Mouse (Mus musculus): ENCODE measurements around the gene Emc10. TPM values are rescaled to one million over a fixed set of nuclear protein-coding genes. Genes with fewer than 3 reads are reported as not detected.

Emc10 gene
- polyA plus RNA-seq, 1 experiment from 2014 or later: 96.9 TPM

DNA sequence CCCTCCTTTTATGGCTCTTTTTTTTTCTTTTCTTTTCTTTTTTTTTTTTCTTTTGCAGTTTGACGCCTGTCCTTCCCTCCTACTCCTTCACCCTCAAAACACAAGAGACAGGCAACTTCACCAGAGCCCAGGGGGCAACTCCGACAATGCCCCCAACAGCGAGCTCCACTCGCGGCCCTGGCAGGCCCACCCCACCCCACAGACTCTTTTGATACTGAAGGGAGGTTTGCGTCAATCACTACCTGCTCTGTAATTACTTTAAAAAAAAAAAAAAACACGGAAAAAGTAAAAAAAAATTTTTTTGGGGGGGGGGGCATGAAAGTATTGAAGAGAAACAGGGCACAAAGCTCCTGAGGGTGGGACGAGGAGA lies 33.3 kb downstream of the Emc10 start:
- H3K4me1 ChIP-seq: peaks cover 54% of the 10 kb centered on the region
- H3K27ac ChIP-seq: no peak overlapping the region
- no peak overlapping the region; the same call in 1 of the 2 replicates for H3K4me3 ChIP-seq
- H3K9me3 ChIP-seq: peaks cover 4% of the 10 kb centered on the region; the same call in 1 of the 2 replicates
- H3K27me3 ChIP-seq (ENCODE audit: poor library complexity, severe bottlenecking): peaks cover 62% of the 10 kb centered on the region
- DNase-seq (ENCODE audit: extremely low spot score, low spot score): no peak
- peaks cover 64% of the 10 kb centered on the region for H3K36me3 ChIP-seq (replicated peaks)
- 39% methylated on average over 8 of the region's 8 CpGs for WGBS

GRCm38 (mm10) chr7:44462218-44463055 lies 33.9 kb downstream of the Emc10 start:
- Histone ChIP-seq H3K9me3 (peaks cover 4% of the 10 kb centered on the region; the same call in 1 of the 2 replicates), H3K27ac (no peak overlapping the region), H3K27me3 (ENCODE audit: poor library complexity, severe bottlenecking) (peaks cover 62% of the 10 kb centered on the region), H3K4me1 (peaks cover 52% of the 10 kb centered on the region), H3K36me3 (replicated peaks) (peaks cover 70% of the 10 kb centered on the region), H3K4me3 (peak overlapping the region; percentile 37)
- DNase-seq (ENCODE audit: extremely low spot score, low spot score): peak; percentile 73
- 26% methylated on average over 77 of the region's 77 CpGs for WGBS

- H3K27me3 ChIP-seq (ENCODE audit: poor library complexity, severe bottlenecking): peaks cover 62% of the 10 kb centered on the region
- H3K27ac ChIP-seq: no peak overlapping the region
- WGBS: 73% methylated on average over 57 of the region's 57 CpGs
- peaks cover 44% of the 10 kb centered on the region for H3K4me1 ChIP-seq
- peaks cover 77% of the 10 kb centered on the region for H3K36me3 ChIP-seq (replicated peaks)
- peak overlapping the region; percentile 37 for H3K4me3 ChIP-seq
- DNase-seq (ENCODE audit: extremely low spot score, low spot score): no peak
- peaks cover 4% of the 10 kb centered on the region; the same call in 1 of the 2 replicates for H3K9me3 ChIP-seq
Observed at GRCm38 (mm10) chr7:44461503-44462217, 34.7 kb downstream of the Emc10 start.

GRCm38 (mm10) chr7:44460767-44461502 lies 35.4 kb downstream of the Emc10 start:
- H3K27ac ChIP-seq: no peak overlapping the region
- no peak overlapping the region for H3K4me3 ChIP-seq
- 83% methylated on average over 31 of the region's 31 CpGs for WGBS
- peaks cover 37% of the 10 kb centered on the region for H3K4me1 ChIP-seq
- H3K36me3 ChIP-seq (replicated peaks): peaks cover 85% of the 10 kb centered on the region
- H3K9me3 ChIP-seq: peaks cover 4% of the 10 kb centered on the region; the same call in 1 of the 2 replicates
- peaks cover 62% of the 10 kb centered on the region for H3K27me3 ChIP-seq (ENCODE audit: poor library complexity, severe bottlenecking)
- no peak for DNase-seq (ENCODE audit: extremely low spot score, low spot score)

- Histone ChIP-seq H3K27me3 (ENCODE audit: poor library complexity, severe bottlenecking) (peaks cover 62% of the 10 kb centered on the region), H3K36me3 (replicated peaks) (peaks cover 93% of the 10 kb centered on the region)
- WGBS: 83% methylated on average over 6 of the region's 6 CpGs
Observed at GRCm38 (mm10) chr7:44460067-44460466, 36.3 kb downstream of the Emc10 start.

GRCm38 (mm10) chr7:44456302-44456701 lies 40.0 kb downstream of the Emc10 start:
- H3K4me1 ChIP-seq: peaks cover 6% of the 10 kb centered on the region; the same call in 1 of the 2 replicates
- H3K4me3 ChIP-seq: no peak overlapping the region
- peaks cover 76% of the 10 kb centered on the region for H3K36me3 ChIP-seq (replicated peaks)
- WGBS: 100% methylated on average over 1 of the region's 1 CpGs
- no peak for DNase-seq (ENCODE audit: extremely low spot score, low spot score)
- H3K27me3 ChIP-seq (ENCODE audit: poor library complexity, severe bottlenecking): peaks cover 26% of the 10 kb centered on the region
- H3K27ac ChIP-seq: no peak overlapping the region
- H3K9me3 ChIP-seq: no peaks in the 10 kb centered on the region; the same call in 1 of the 2 replicates

More at GRCm38 (mm10) chr7:44460067-44460466, 36.3 kb downstream of the Emc10 start:
- H3K27ac ChIP-seq: no peak overlapping the region
- H3K4me1 ChIP-seq: peaks cover 28% of the 10 kb centered on the region
- H3K4me3 ChIP-seq: no peak overlapping the region
- DNase-seq (ENCODE audit: extremely low spot score, low spot score): no peak
- H3K9me3 ChIP-seq: peaks cover 4% of the 10 kb centered on the region; the same call in 1 of the 2 replicates

GRCm38 (mm10) chr7:44453256-44453655 lies 43.1 kb downstream of the Emc10 start:
- Histone ChIP-seq H3K36me3 (replicated peaks) (peaks cover 73% of the 10 kb centered on the region), H3K9me3 (no peaks in the 10 kb centered on the region; the same call in 1 of the 2 replicates), H3K27ac (no peak overlapping the region), H3K4me3 (no peak overlapping the region), H3K4me1 (peaks cover 6% of the 10 kb centered on the region; the same call in 1 of the 2 replicates), H3K27me3 (ENCODE audit: poor library complexity, severe bottlenecking) (no peaks in the 10 kb centered on the region)
- 21% methylated on average over 3 of the region's 3 CpGs for WGBS
- no peak for DNase-seq (ENCODE audit: extremely low spot score, low spot score)

DNA sequence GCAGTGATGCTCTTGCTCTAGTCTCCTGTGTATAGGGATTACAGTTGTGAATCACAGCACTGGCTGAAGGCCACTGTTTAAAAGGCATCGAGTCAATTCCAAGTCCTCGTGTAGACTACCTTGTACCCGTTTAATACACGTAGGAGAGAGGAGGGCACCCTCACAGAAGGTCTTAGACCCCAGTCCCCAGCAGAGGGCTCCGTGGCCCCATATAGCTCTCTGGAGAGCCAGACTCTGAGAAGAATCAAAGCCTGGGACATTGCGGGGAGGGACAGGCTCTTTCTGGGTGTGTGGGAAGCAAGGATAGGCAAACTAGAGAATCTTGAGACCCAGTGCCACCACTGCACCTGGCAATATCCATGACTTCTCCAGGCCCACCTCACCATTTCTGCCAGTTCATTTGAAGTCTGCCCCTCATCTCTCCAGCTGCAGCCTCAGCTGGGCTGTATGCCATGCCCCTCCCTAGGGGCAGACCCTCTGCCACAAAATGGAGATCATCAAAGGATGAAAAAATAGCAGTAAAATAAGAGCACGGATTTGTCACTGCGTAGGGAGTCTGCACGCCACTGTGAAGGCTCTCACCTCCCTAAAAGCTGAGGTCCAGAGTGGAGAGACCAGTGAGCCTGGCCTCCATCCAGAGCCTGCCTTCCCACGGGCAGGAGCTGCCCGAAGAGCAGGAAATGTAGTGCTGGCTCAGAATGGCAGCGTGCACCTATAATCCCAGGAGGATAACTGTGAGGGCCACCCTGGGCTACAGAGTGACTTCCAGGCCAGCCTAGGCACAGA lies 50.1 kb downstream of the Emc10 start:
- no peak overlapping the region for H3K4me3 ChIP-seq
- H3K27me3 ChIP-seq (ENCODE audit: poor library complexity, severe bottlenecking): peaks cover 54% of the 10 kb centered on the region
- no peak for DNase-seq (ENCODE audit: extremely low spot score, low spot score)
- 63% methylated on average over 12 of the region's 12 CpGs for WGBS
- H3K9me3 ChIP-seq: no peaks in the 10 kb centered on the region
- no peak overlapping the region for H3K27ac ChIP-seq
- peaks cover 44% of the 10 kb centered on the region for H3K4me1 ChIP-seq
- peaks cover 64% of the 10 kb centered on the region for H3K36me3 ChIP-seq (replicated peaks)

- H3K27ac ChIP-seq: no peak overlapping the region
- no peak for DNase-seq (ENCODE audit: extremely low spot score, low spot score)
- no peaks in the 10 kb centered on the region for H3K9me3 ChIP-seq
- H3K27me3 ChIP-seq (ENCODE audit: poor library complexity, severe bottlenecking): peaks cover 61% of the 10 kb centered on the region
- H3K4me3 ChIP-seq: no peak overlapping the region
- 41% methylated on average over 7 of the region's 7 CpGs for WGBS
- H3K4me1 ChIP-seq: peaks cover 47% of the 10 kb centered on the region
- peaks cover 61% of the 10 kb centered on the region for H3K36me3 ChIP-seq (replicated peaks)
Observed at GRCm38 (mm10) chr7:44445528-44445923, 50.8 kb downstream of the Emc10 start.

DNA sequence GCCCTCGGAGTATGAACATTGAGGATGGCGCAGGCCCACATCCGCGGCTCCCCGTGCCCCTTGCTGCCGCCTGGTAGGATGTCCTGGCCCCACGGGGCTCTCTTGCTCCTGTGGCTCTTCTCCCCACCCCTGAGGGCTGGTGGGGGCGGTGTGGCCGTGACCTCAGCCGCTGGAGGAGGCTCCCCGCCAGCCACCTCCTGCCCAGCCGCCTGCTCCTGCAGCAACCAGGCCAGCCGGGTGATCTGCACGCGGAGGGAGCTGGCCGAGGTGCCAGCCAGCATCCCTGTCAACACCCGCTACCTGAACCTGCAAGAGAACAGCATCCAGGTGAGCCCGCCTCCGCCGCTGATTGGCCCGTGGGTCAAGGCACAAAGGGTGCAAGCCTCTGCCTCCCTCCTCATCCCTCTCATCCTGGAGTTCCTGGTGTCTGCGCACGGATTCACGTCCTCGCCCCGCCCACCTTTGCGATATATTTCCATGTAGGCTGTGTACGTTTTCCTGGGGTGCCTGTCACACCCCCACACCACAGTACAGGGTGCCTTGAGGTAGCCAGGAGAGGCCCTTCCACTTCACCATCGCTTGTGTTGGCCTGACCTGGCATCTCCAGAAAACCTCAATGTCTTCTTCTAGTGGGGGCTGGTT lies 51.3 kb downstream of the Emc10 start:
- peaks cover 50% of the 10 kb centered on the region for H3K4me1 ChIP-seq
- no peak for DNase-seq (ENCODE audit: extremely low spot score, low spot score)
- H3K36me3 ChIP-seq (replicated peaks): peaks cover 56% of the 10 kb centered on the region
- H3K27ac ChIP-seq: no peak overlapping the region
- H3K9me3 ChIP-seq: no peaks in the 10 kb centered on the region
- peaks cover 67% of the 10 kb centered on the region for H3K27me3 ChIP-seq (ENCODE audit: poor library complexity, severe bottlenecking)
- 28% methylated on average over 29 of the region's 29 CpGs for WGBS
- H3K4me3 ChIP-seq: peak overlapping the region; percentile 24

DNA sequence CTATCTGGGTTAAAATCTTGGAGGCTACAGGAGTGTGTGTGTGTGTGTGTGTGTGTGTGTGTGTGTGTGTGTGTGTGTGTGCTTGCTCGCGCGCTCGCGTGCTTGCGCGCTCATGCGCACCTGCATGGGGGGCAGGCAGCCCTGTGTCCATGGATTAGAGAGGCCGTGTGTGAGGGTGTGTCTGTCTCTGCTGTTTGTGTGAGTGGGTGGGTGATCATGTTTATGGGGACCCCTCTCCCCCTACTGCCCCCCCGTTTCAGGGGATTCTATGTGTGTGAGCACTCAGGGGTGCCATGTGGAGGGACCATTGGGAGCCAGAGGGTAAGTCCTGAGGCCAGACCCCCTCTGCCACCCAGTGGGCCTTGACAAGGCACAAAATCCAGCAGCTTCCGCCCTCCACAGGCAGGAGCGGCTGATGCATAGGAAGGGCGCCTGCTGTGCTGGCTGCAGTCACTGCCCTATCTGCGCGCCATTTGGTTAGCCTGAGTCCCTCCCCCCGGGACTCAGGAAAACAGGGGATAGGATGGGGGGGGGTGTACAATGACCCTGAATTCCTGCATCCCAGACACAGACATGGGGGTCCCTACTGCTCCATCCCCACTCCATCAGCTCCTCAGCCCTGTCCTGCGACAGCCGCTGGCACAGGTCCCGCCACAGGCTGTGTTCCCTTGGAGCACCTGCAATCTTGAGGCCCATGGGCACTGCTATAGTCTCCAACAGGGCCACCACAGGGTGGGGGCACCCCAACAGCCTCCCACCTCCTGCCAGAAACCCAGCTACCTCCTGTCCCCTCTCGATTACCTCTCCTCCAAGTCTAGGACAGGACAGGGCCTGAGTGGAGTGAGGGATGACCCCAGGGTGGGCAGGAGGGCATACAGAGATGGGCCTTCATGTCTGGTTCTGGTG lies 52.8 kb downstream of the Emc10 start:
- peaks cover 41% of the 10 kb centered on the region for H3K36me3 ChIP-seq (replicated peaks)
- peak overlapping the region; percentile 68 for H3K4me3 ChIP-seq
- H3K4me1 ChIP-seq: peaks cover 50% of the 10 kb centered on the region
- peaks cover 76% of the 10 kb centered on the region for H3K27me3 ChIP-seq (ENCODE audit: poor library complexity, severe bottlenecking)
- H3K9me3 ChIP-seq: no peaks in the 10 kb centered on the region
- H3K27ac ChIP-seq: peak overlapping the region; percentile 96
- DNase-seq (ENCODE audit: extremely low spot score, low spot score): peak; percentile 51
- 11% methylated on average over 20 of the region's 20 CpGs for WGBS

Data from forebrain, embryonic 10.5 days (tissue).